Mouse (Mus musculus) spleen, adult 2 months (tissue): ENCODE results near the gene Mcfd2.

Experiments used
- CTCF ChIP-seq: fragments of 200-500 bp; IDR thresholded peaks from 2 replicates; pipeline ENCODE4 v1.5.1; 2011; ENCODE audit warnings: mild to moderate bottlenecking, inconsistent platforms; ENCODE audit not compliant: insufficient read depth, insufficient read length, insufficient replicate concordance; ENCODE audit errors: extremely low read depth
- POLR2A ChIP-seq: fragments of 200-500 bp; IDR thresholded peaks from 2 replicates; pipeline ENCODE4 v1.6.1; 2011; ENCODE audit warnings: low read depth, low read length, inconsistent platforms

- TF ChIP-seq POLR2A (no peak), CTCF (no peak)
Measured at GRCm38 (mm10) chr17:87227878-87228277, 37.9 kb downstream of the Mcfd2 start.
